Mouse (Mus musculus): Measurements from ENCODE around the gene Cbr3. TPM values are rescaled to one million over a fixed set of nuclear protein-coding genes. Genes with fewer than 3 reads are reported as not detected.

Gene Cbr3
- 7.0 and 9.3 TPM in 2 replicates for polyA plus RNA-seq (2011; ENCODE audit: insufficient read depth, insufficient read length, low read depth, missing spikeins)

- peak within 1 kb of the TSS; percentile 50 for H3K9ac ChIP-seq (ENCODE audit: low read depth, poor library complexity, severe bottlenecking)
- no peaks in the 10 kb centered on the region for H3K9me3 ChIP-seq (replicated peaks; ENCODE audit: control insufficient read depth, insufficient read depth, low read length, poor library complexity, severe bottlenecking)
- peak; percentile 65 for TF ChIP-seq CTCF (IDR thresholded peaks at IDR 0.05; ENCODE audit: low read depth, low read length)
- TF ChIP-seq POLR2A (IDR thresholded peaks at IDR 0.05; ENCODE audit: insufficient read depth, low read length), result no peak
- TF ChIP-seq EP300 (IDR thresholded peaks at IDR 0.05; ENCODE audit: insufficient read depth, low read depth, low read length), result no peak
- H3K4me1 ChIP-seq (ENCODE audit: control insufficient read depth, insufficient read depth, low read length), result peaks cover 4% of the 10 kb centered on the region
- peak within 1 kb of the TSS; percentile 69 for H3K4me3 ChIP-seq (ENCODE audit: low read depth, low read length)
- H3K27ac ChIP-seq (ENCODE audit: insufficient read depth, low read length), result peak within 1 kb of the TSS; percentile 90
- H3K36me3 ChIP-seq (ENCODE audit: control insufficient read depth, insufficient read depth, low read length, poor library complexity, severe bottlenecking), result no peaks in the 10 kb centered on the region
- peaks cover 2% of the 10 kb centered on the region; the same call in 1 of the 2 replicates for H3K27me3 ChIP-seq (ENCODE audit: control insufficient read depth, insufficient read depth, low read length, poor library complexity, severe bottlenecking)
Observed at GRCm38 (mm10) chr16:93682689-93683507, at the start of gene Cbr3. Gene Cbr3, plus strand, starts transcription at chr16:93683215.

- Histone ChIP-seq H3K9ac (ENCODE audit: low read depth, poor library complexity, severe bottlenecking) (no peak overlapping the region), H3K9me3 (replicated peaks; ENCODE audit: control insufficient read depth, insufficient read depth, low read length, poor library complexity, severe bottlenecking) (no peaks in the 10 kb centered on the region), H3K27ac (ENCODE audit: insufficient read depth, low read length) (no peak overlapping the region), H3K36me3 (ENCODE audit: control insufficient read depth, insufficient read depth, low read length, poor library complexity, severe bottlenecking) (no peaks in the 10 kb centered on the region), H3K4me1 (ENCODE audit: control insufficient read depth, insufficient read depth, low read length) (no peaks in the 10 kb centered on the region), H3K4me3 (ENCODE audit: low read depth, low read length) (no peak overlapping the region), H3K27me3 (ENCODE audit: control insufficient read depth, insufficient read depth, low read length, poor library complexity, severe bottlenecking) (no peaks in the 10 kb centered on the region)
- TF ChIP-seq CTCF (IDR thresholded peaks at IDR 0.05; ENCODE audit: low read depth, low read length), result no peak
- TF ChIP-seq POLR2A (IDR thresholded peaks at IDR 0.05; ENCODE audit: insufficient read depth, low read length), result no peak
- TF ChIP-seq EP300 (IDR thresholded peaks at IDR 0.05; ENCODE audit: insufficient read depth, low read depth, low read length), result no peak
Observed at GRCm38 (mm10) chr16:93644006-93644405, 39.0 kb upstream of the Cbr3 start.

- Histone ChIP-seq H3K9me3 (replicated peaks; ENCODE audit: control insufficient read depth, insufficient read depth, low read length, poor library complexity, severe bottlenecking) (no peaks in the 10 kb centered on the region), H3K9ac (ENCODE audit: low read depth, poor library complexity, severe bottlenecking) (no peak overlapping the region), H3K4me3 (ENCODE audit: low read depth, low read length) (no peak overlapping the region), H3K27ac (ENCODE audit: insufficient read depth, low read length) (no peak overlapping the region), H3K27me3 (ENCODE audit: control insufficient read depth, insufficient read depth, low read length, poor library complexity, severe bottlenecking) (no peaks in the 10 kb centered on the region), H3K36me3 (ENCODE audit: control insufficient read depth, insufficient read depth, low read length, poor library complexity, severe bottlenecking) (no peaks in the 10 kb centered on the region), H3K4me1 (ENCODE audit: control insufficient read depth, insufficient read depth, low read length) (no peaks in the 10 kb centered on the region)
- no peak for TF ChIP-seq EP300 (IDR thresholded peaks at IDR 0.05; ENCODE audit: insufficient read depth, low read depth, low read length)
- no peak for TF ChIP-seq CTCF (IDR thresholded peaks at IDR 0.05; ENCODE audit: low read depth, low read length)
- TF ChIP-seq POLR2A (IDR thresholded peaks at IDR 0.05; ENCODE audit: insufficient read depth, low read length), result no peak
Observed at GRCm38 (mm10) chr16:93648441-93649183, 34.4 kb upstream of the Cbr3 start.

GRCm38 (mm10) chr16:93667976-93668375 is 15.0 kb upstream of the Cbr3 start:
- TF ChIP-seq POLR2A (IDR thresholded peaks at IDR 0.05; ENCODE audit: insufficient read depth, low read length), result no peak
- TF ChIP-seq EP300 (IDR thresholded peaks at IDR 0.05; ENCODE audit: insufficient read depth, low read depth, low read length), result no peak
- no peak for TF ChIP-seq CTCF (IDR thresholded peaks at IDR 0.05; ENCODE audit: low read depth, low read length)
- Histone ChIP-seq H3K4me1 (ENCODE audit: control insufficient read depth, insufficient read depth, low read length) (no peaks in the 10 kb centered on the region), H3K27me3 (ENCODE audit: control insufficient read depth, insufficient read depth, low read length, poor library complexity, severe bottlenecking) (no peaks in the 10 kb centered on the region), H3K36me3 (ENCODE audit: control insufficient read depth, insufficient read depth, low read length, poor library complexity, severe bottlenecking) (no peaks in the 10 kb centered on the region), H3K4me3 (ENCODE audit: low read depth, low read length) (no peak overlapping the region), H3K9ac (ENCODE audit: low read depth, poor library complexity, severe bottlenecking) (no peak overlapping the region), H3K9me3 (replicated peaks; ENCODE audit: control insufficient read depth, insufficient read depth, low read length, poor library complexity, severe bottlenecking) (peaks cover 31% of the 10 kb centered on the region), H3K27ac (ENCODE audit: insufficient read depth, low read length) (no peak overlapping the region)

- no peak for TF ChIP-seq CTCF (IDR thresholded peaks at IDR 0.05; ENCODE audit: low read depth, low read length)
- TF ChIP-seq POLR2A (IDR thresholded peaks at IDR 0.05; ENCODE audit: insufficient read depth, low read length), result no peak
- TF ChIP-seq EP300 (IDR thresholded peaks at IDR 0.05; ENCODE audit: insufficient read depth, low read depth, low read length), result no peak
Observed at GRCm38 (mm10) chr16:93669521-93669920, 13.5 kb upstream of the Cbr3 start.

More at GRCm38 (mm10) chr16:93669521-93669920, 13.5 kb upstream of the Cbr3 start:
- no peaks in the 10 kb centered on the region for H3K36me3 ChIP-seq (ENCODE audit: control insufficient read depth, insufficient read depth, low read length, poor library complexity, severe bottlenecking)
- no peak overlapping the region for H3K4me3 ChIP-seq (ENCODE audit: low read depth, low read length)
- peaks cover 31% of the 10 kb centered on the region for H3K9me3 ChIP-seq (replicated peaks; ENCODE audit: control insufficient read depth, insufficient read depth, low read length, poor library complexity, severe bottlenecking)
- H3K27ac ChIP-seq (ENCODE audit: insufficient read depth, low read length), result no peak overlapping the region
- H3K9ac ChIP-seq (ENCODE audit: low read depth, poor library complexity, severe bottlenecking), result no peak overlapping the region
- H3K4me1 ChIP-seq (ENCODE audit: control insufficient read depth, insufficient read depth, low read length), result no peaks in the 10 kb centered on the region
- H3K27me3 ChIP-seq (ENCODE audit: control insufficient read depth, insufficient read depth, low read length, poor library complexity, severe bottlenecking), result no peaks in the 10 kb centered on the region
